In the genomic region with DNA sequence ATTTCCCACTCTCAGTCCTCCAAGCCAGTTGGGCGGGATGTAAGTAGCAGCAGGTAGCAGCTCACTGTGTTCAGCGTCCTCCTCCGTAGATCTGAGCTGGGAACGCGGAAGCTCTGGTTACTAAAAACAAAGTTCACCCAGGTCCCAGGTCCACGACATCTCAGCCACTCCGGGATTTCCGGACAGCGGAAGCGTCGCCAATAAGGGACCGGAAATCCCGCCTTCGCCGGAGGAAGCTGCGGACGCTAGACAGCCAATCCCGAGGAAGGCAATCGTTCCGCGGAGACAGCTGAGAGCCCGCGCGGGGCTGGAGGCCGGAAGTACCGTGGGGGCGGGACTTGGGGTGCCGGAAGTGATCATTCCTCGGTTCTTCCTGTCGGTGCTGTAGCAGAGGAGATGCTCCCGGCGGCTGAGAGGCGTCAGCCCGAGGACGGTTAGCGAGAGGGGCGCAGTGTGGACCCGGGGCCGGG, we compare ENCODE assay signal across 8 mouse cellular contexts. TPM values are rescaled to one million over a fixed set of nuclear protein-coding genes. Genes with fewer than 3 reads are reported as not detected.
A peak's percentile ranks its signal among the peaks of the same experiment; 100 is the strongest.
DNase-seq lines count a peak whose midpoint lies in the region; ATAC-seq and TF ChIP-seq lines count a peak whose summit lies in the region.

A gene (plus strand): TSS at position 349 of the 470 bp plus-strand sequence.

- peak; percentile 99 for ATAC-seq in kidney, embryonic 14.5 days (ENCODE audit: low FRiP score, low TSS enrichment)
- ATAC-seq in limb, embryonic 15.5 days (ENCODE audit: insufficient number of reproducible peaks, low FRiP score, low TSS enrichment, low read depth): peak; percentile 98

- no peak for TF ChIP-seq CTCF in bone marrow macrophage, adult 2 months (IDR thresholded peaks at IDR 0.05; ENCODE audit: low read depth, low read length)
- TF ChIP-seq CTCF in embryonic fibroblast, embryonic 13.5 days (IDR thresholded peaks at IDR 0.05; ENCODE audit: borderline replicate concordance, insufficient read depth, low read length): no peak

- H3K4me1 ChIP-seq in bone marrow macrophage, adult 2 months (ENCODE audit: control insufficient read depth, insufficient read depth, low read length): peaks cover 33% of the 10 kb centered on the region
- H3K4me1 ChIP-seq in embryonic fibroblast, embryonic 13.5 days (ENCODE audit: control insufficient read depth, insufficient read depth, low read length): peaks cover 3% of the 10 kb centered on the region; the same call in 1 of the 2 replicates
- peaks cover 12% of the 10 kb centered on the region for H3K4me1 ChIP-seq in kidney, embryonic 14.5 days (ENCODE audit: control insufficient read depth, insufficient read depth, low read length)
- peaks cover 23% of the 10 kb centered on the region for H3K4me1 ChIP-seq in limb, embryonic 15.5 days

- peaks cover 9% of the 10 kb centered on the region; the same call in 1 of the 2 replicates for H3K36me3 ChIP-seq in kidney, embryonic 14.5 days (ENCODE audit: control insufficient read depth, insufficient read depth, low read length)
- H3K36me3 ChIP-seq in limb, embryonic 15.5 days: peaks cover 17% of the 10 kb centered on the region

- peak; percentile 99 for DNase-seq in A20 (ENCODE audit: low read depth, low spot score)
- peak; percentile 97 to 98 for DNase-seq in heart, adult 9 months (ENCODE audit: low spot score in 2 of 2)
- peak; percentile 94 to 96 for DNase-seq in monocyte, adult 2 months (ENCODE audit: low read depth in 1 of 2, low spot score in 2 of 2)
- DNase-seq in spleen, postnatal 36 days (ENCODE audit: low spot score in 2 of 2): peak; percentile 98

- WGBS in kidney, embryonic 14.5 days: under 1% methylated on average over 39 of the region's 39 CpGs
- under 1% methylated on average over 38 of the region's 39 CpGs for WGBS in limb, embryonic 15.5 days

- H3K27me3 ChIP-seq in kidney, embryonic 14.5 days (ENCODE audit: control insufficient read depth, insufficient read depth, low read length): no peaks in the 10 kb centered on the region
- H3K27me3 ChIP-seq in limb, embryonic 15.5 days: no peaks in the 10 kb centered on the region

- H3K4me2 ChIP-seq in kidney, embryonic 14.5 days (replicated peaks; ENCODE audit: low read depth, low read length): peak within 1 kb of the TSS; percentile 95
- peak within 1 kb of the TSS; percentile 96 for H3K4me2 ChIP-seq in limb, embryonic 15.5 days

- H3K4me3 ChIP-seq in bone marrow macrophage, adult 2 months (ENCODE audit: insufficient read depth, low read length): peak within 1 kb of the TSS; percentile 82
- peak within 1 kb of the TSS; percentile 91 for H3K4me3 ChIP-seq in embryonic fibroblast, embryonic 13.5 days (ENCODE audit: insufficient read depth, low read length)
- H3K4me3 ChIP-seq in kidney, embryonic 14.5 days (ENCODE audit: low read length): peak within 1 kb of the TSS; percentile 96
- peak within 1 kb of the TSS; percentile 99 for H3K4me3 ChIP-seq in limb, embryonic 15.5 days

- H3K9me3 ChIP-seq in kidney, embryonic 14.5 days (ENCODE audit: control insufficient read depth, low read length): no peaks in the 10 kb centered on the region
- H3K9me3 ChIP-seq in limb, embryonic 15.5 days: no peaks in the 10 kb centered on the region

- H3K9ac ChIP-seq in kidney, embryonic 14.5 days (ENCODE audit: low read depth, low read length): peak within 1 kb of the TSS; percentile 87
- peak within 1 kb of the TSS; percentile 81 for H3K9ac ChIP-seq in limb, embryonic 15.5 days

- peak within 1 kb of the TSS; percentile 75 for H3K27ac ChIP-seq in bone marrow macrophage, adult 2 months (ENCODE audit: insufficient read depth, low read depth, low read length)
- peak within 1 kb of the TSS; percentile 2 for H3K27ac ChIP-seq in embryonic fibroblast, embryonic 13.5 days (ENCODE audit: insufficient read depth, low read length)
- peak within 1 kb of the TSS; percentile 76; the same call in 1 of the 2 replicates for H3K27ac ChIP-seq in kidney, embryonic 14.5 days (ENCODE audit: low read depth, low read length)
- H3K27ac ChIP-seq in limb, embryonic 15.5 days: peak within 1 kb of the TSS; percentile 82

- TF ChIP-seq POLR2A in bone marrow macrophage, adult 2 months (IDR thresholded peaks at IDR 0.05; ENCODE audit: borderline replicate concordance, low read depth, low read length): peak; percentile 52; the same call in 1 of the 2 replicates
- TF ChIP-seq POLR2A in embryonic fibroblast, embryonic 13.5 days (IDR thresholded peaks at IDR 0.05; ENCODE audit: low read depth, low read length): peak; percentile 83

RNA-seq across cellular contexts. Expression of the gene that starts here (rescaled TPM):
- 14.3 and 15.4 TPM in 2 replicates for polyA plus RNA-seq in bone marrow macrophage, adult 2 months (2012; ENCODE audit: insufficient read depth, insufficient read length, missing spikeins)
- 11.5 and 12.9 TPM in 2 replicates for polyA plus RNA-seq in embryonic fibroblast, embryonic 13.5 days (2011; ENCODE audit: insufficient read length, low read depth, missing spikeins)
- 9.5 and 12.1 TPM in 2 replicates for polyA plus RNA-seq in kidney, embryonic 14.5 days (2014; fragmentation: Nextera tagmentation; extraction: Ambion mirVana)
- 4.9 and 5.2 TPM in 2 replicates for polyA plus RNA-seq in limb, embryonic 15.5 days (2015; fragmentation: Nextera tagmentation; extraction: Ambion mirVana)

Comparison
In these comparisons a context has a peak if more than half of its experiments do, and no peak if none do; other contexts are left out.
1. Peak in every context shown above with its lines: DNase-seq, ATAC-seq, H3K4me3 ChIP-seq and H3K27ac ChIP-seq.
2. H3K27ac ChIP-seq: peak in every context shown above with its lines; median percentile 82 in limb, embryonic 15.5 days; 76 in kidney, embryonic 14.5 days; 75 in bone marrow macrophage, adult 2 months; 2 in embryonic fibroblast, embryonic 13.5 days.